Mouse (Mus musculus): ENCODE data around the gene Cacna1h.

The Cacna1h gene

GRCm38 (mm10) chr17:25442889-25443288 lies 9.3 kb upstream of the Cacna1h start:
- DNase-seq, result no peak

DNA sequence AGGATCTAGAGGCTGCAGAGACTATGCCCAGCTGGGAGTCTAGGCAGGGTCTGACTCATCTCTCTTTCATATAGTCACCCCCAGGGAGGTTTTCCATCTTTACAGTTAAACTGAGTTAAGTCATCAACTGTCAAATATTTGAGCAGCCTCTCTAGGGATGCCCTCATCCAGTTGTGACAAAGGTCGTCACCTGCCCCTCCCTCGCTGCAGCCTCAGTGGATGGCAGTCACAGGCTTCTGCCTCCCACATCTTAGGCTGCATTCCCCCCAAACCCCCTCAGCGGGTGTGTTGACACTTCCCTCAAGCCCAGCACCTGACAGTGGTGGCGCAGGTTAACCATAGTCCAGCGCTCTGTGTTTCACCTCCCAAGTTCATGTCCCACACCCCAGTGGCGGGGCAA lies 7.8 kb upstream of the Cacna1h start:
- no peak for DNase-seq

- no peak for DNase-seq
These were observed 363 bp downstream of the Cacna1h start for GRCm38 (mm10) chr17:25433223-25433616.

DNA sequence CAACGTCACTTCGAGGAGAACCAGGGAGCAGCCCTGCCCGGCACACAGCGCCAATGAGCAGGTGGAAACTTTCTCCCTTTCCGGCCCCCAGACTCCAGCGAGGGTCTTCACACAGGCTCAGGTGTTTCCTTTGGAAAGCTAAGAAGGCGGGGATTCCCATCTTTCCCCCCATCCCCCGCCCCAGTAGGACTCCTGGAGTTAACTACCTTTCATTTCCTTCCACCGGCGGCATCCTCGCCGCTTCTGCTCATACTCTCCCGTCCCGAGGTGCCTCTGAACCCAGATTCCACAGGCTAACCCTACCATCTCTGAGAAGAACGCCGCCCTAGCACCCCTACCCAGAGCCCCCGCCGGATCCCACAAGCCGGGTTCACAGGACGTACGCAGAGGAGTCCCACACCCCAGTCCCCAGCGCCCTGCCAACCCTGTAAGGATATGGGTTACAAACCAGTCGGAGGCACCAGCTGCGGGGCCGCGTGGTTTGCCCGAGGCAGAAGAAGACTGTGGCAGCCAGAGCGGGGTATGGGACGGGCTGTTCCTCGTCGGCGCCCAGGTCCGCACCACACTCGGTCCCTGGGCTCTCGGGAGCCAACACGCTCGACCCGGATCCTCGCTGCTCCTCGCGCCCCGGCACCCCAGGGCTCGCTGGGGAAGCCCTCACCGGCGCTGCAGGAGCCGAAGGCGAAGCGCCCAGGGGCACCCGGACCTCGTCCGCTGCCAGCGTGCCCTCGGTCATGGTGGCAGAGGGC lies 976 bp downstream of the Cacna1h start:
- no peak for DNase-seq

- DNase-seq, result no peak
These were observed 3.0 kb downstream of the Cacna1h start for GRCm38 (mm10) chr17:25430534-25430933.

DNA sequence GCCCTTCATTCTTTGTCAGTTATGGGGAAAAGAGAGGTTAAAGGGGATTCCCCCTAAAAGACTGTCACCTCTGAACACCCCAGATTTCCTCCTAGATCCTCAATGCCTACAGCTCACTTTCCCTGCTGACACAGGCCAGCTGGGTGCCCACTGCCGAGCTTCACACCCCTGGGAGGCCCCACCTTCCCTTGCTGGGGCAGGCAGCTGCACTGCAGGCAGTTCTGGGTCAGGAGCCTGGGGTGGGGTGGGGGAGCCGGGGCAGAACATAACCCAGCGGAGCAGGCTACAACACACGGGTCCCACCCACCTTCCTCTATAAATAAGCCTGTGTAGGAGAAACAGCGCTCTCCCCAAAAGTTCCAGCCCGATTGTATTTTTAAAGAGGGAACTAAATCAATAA lies 3.7 kb downstream of the Cacna1h start:
- DNase-seq, result no peak

DNA sequence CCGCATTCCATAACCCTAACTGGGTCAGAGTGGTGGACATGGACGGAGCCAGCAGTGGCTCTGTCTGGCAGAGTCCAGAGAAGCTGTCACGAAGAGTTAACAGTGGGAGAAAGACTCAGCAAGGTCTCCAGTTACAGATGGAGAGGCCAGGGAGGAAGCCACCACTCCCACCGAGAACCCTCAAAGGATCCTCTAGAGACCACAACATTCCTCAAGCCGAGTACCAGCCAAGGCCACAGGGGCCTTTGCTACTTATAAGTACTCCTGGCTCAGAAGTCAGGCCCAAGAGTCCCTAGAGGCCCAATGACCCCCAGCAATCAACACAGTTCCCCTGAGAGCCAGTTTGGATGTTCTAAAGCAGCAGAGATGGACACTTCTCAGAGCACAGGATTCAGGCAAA lies 4.3 kb downstream of the Cacna1h start:
- no peak for DNase-seq

DNA sequence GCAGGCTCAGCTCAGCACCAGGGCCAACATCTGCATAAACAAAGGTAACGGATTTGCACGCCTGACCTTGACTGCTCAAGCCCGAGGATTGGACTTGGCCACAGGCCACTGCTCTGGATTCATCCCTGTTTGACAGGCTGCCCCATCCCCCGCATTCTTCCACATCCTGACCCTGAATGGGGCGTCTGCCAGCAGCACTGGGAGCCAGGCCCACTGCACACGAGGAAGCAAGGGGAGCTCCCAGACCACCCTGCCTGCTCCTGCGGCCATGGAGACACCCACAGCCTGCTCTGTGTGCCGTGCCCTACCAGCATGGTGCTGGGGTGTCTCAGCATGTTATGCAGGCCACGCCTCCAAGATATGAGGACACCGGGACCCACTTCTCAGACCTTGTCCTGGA lies 6.1 kb downstream of the Cacna1h start:
- peak; percentile 6 for DNase-seq

DNA sequence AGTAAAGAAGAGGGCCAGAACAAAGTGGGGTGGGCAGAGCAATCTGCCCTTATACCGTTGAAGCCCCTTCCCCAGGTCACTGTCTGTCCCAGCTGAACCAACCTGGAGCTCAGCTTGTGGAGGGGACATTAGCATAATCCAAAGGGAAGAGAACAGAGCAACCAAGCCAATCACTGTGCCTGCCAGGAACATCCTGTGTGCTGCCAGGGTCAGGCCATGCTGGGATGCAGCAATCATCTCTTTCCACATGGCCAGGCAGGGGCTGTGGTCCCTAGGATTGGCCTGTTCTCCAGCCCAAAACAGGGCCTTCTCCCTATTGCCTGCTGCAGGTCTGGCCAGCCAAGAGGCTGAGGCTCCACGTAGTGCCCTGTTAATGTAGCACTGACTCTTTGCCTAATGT lies 7.6 kb downstream of the Cacna1h start:
- DNase-seq, result no peak

DNA sequence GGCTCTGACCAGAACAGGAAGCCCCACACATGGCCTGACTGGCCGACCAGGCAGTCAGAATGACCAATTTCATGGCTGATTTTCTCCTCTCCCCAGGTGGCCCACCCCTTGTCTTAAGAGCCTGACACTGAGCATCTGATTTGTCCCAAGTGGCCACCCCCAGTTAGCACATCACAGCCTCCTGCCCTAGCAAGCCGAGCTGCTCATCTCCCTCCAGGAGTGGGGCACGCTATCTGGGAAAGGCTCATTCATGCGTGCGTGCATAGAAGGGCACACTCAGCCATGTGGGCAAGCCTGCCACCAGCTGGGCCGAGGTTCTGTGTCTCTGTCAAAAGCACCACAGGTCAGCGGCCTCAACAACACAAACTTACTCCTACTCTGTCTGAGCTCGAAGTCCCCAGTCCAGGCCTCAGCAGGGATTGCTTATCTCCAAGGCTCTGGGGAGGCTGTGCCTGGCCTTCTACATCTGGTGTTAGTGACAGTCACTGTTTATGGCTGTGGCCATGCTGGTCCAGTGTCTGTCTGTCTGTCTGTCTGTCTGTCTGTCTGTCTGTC lies 9.0 kb downstream of the Cacna1h start:
- no peak for DNase-seq

- no peak for DNase-seq
These were observed 12.6 kb downstream of the Cacna1h start for GRCm38 (mm10) chr17:25420998-25421397.

GRCm38 (mm10) chr17:25418926-25419325 lies 14.7 kb downstream of the Cacna1h start:
- DNase-seq, result no peak

DNA sequence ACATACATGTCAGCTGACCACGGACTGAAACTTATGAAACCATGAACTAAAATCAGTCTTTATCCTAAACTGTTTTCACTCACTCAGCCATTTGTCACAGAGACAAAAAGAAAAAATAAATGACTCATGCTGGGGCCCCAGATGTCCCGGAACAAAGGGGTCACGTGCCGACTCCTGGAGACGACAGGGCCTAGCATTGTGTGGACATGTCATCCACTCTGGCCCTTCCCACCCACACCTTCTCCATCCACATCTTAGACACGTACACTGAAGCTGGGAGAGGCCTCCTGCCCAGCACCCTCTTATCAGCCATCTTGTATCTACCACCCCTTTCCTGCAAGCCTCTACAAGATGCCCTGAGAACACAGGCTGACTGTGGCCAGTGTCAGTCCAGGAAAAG lies 15.6 kb downstream of the Cacna1h start:
- no peak for DNase-seq

- no peak for DNase-seq
These were observed 17.4 kb downstream of the Cacna1h start for GRCm38 (mm10) chr17:25416219-25416618.

GRCm38 (mm10) chr17:25415421-25415913 lies 18.1 kb downstream of the Cacna1h start:
- no peak for DNase-seq

GRCm38 (mm10) chr17:25414917-25415316 lies 18.7 kb downstream of the Cacna1h start:
- no peak for DNase-seq

GRCm38 (mm10) chr17:25414209-25414608 lies 19.4 kb downstream of the Cacna1h start:
- DNase-seq, result no peak

DNA sequence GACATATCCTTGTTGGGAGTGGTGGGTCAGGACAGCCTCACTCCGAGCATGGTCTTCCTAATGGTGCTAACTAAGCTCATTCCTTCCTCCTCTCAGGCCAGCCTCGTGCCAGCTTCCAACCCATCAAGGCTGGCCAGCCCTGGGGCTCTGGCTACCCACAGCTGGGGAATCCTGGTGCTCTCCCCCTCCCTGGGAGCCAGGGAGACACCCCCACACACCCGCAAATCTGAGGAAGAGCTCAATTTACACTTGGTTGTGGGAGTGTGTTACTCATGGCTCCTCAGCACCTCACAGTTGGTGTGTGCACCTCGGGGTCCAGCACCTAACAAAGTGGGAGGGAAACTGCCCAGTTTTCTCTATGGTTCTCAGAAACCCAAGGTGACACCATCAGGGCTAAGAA lies 22.3 kb downstream of the Cacna1h start:
- DNase-seq, result no peak

DNA sequence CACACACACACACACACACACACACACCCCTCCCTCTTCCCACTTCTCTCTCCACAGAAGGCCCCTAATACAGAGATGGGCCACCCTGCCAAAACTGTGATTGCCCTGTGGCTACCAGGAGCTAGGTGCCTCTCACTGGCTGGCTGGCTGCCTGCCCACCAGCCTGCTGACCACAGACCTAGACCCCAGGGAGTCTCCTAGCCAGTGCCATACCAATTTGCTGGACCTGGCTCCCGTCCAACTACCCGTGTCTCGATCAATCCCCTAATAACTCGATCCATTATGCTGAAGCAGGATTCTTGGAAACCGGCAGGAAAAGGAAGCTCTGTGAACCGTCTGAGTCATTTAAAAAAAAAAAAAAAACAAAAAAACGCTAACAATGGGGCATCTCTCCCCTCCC lies 22.8 kb downstream of the Cacna1h start:
- no peak for DNase-seq

- no peak for DNase-seq
These were observed 23.4 kb downstream of the Cacna1h start for GRCm38 (mm10) chr17:25410180-25410579.

DNA sequence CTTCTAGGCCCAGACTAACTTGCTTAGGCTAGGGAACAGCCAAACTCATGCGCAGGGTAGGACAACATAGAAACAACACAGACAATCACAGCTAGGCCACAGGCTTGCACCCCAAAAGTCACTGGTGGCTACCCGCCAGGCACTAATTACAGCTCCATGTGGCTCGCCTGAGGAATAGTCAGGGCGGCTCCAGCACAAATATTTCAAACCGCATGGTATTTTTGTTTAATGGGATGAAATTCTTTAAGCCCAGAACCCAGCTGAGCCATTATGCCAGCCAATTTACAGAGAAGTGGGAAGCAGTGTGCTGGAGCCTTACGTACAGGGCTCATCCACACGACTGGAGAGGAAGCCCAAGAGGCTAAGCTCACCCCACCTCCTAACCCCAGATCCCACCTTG lies 24.0 kb downstream of the Cacna1h start:
- no peak for DNase-seq

- no peak for DNase-seq
These were observed 25.1 kb downstream of the Cacna1h start for GRCm38 (mm10) chr17:25408302-25408999.

DNA sequence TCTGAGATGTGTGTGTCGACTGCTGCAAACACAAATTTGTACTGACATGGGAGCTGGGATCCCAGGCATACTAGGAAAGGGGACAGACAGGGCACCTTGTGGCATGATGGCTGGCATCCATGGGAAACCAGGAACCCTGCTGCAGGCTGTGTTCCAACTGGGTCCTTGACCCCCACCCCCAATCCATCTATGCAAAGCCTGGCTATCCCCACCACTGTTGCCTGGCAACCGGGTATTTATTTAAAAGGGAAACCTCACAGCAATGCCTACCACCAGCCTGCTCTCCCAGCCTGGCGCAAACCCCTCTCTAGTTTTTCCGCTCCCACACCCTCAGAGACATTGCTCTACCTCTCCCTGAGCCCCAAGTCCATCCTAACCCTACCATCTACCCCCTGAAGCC lies 26.2 kb downstream of the Cacna1h start:
- no peak for DNase-seq

DNA sequence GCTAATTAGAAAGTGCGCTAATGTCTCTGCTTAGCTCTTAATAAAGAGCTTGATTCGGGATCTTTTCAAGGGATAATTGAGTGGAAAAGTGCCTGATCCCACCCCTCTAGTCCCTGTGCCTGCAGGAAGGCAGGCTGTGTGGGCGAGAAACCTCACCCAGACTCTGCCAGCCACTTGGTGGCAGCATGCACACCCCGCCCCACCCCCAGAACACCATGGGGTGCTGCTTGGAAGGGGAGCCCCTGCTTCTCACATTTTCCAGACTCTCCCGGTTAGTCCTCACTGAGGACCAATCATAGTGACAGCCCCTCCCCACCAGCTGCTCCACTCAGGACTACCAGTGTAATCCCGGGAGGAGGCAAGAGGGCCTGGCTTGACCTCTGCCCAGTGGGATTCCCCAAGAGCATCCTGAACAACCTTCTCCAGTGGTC lies 27.6 kb downstream of the Cacna1h start:
- no peak for DNase-seq
